Mouse (Mus musculus): ENCODE data around the gene Map2k5. TPM values are rescaled to one million over a fixed set of nuclear protein-coding genes. Genes with fewer than 3 reads are reported as not detected.
A peak's percentile ranks its signal among the peaks of the same experiment; 100 is the strongest.

Gene Map2k5
- total RNA-seq, 2 experiments from 2014 or later = 30.7 to 31.2 TPM

DNA sequence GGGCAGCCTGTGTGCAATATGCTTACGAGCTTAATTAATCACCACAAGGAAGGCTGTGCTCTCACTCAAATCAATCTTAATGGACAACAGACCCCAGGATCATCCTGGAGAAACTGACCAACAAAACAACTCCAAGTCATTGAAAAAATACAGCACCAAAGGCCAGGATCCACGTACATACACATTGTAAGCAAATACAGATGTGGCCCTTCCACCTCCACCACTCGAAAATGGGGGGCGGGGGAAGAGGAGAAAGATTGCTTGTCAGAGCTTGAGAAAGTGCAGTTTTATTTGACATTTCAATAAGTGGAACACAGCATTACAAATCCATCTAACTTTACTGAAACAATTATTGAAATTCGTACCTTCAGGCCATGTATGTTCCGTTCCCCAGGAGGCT is 39.0 kb downstream of the Map2k5 start:
- TF ChIP-seq CTCF (IDR thresholded peaks at IDR 0.05) = no peak
- no peak for DNase-seq (ENCODE audit: extremely low spot score in 1 of 2, low spot score in 2 of 2)
- Histone ChIP-seq H3K4me3 (no peak overlapping the region), H3K27ac (no peak overlapping the region)
- intact Hi-C loops (cut with DNase I) = no loop called here

DNA sequence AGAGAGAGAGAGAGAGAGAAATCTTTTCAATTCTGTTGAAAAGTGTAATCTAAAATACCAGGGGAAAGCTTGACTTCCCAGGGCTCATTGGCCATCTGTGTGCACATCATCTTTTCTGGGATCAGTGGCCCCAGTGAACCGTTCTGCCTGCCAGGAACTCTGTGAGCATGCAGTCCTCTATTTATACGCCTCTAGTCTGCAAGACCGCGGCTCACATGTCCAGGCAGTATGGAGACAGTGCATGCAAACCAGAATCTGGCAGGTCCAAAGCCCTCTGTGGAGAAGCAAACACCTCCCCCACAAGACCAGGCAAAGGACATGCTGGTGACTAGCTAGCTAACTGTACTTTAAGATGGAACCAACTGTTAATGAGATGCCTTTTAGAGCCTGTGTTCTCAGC is 41.9 kb downstream of the Map2k5 start:
- intact Hi-C loops (cut with DNase I) = no loop called here
- no peak for DNase-seq (ENCODE audit: extremely low spot score in 1 of 2, low spot score in 2 of 2)
- Histone ChIP-seq H3K27ac (no peak overlapping the region), H3K4me3 (no peak overlapping the region)
- no peak for TF ChIP-seq CTCF (IDR thresholded peaks at IDR 0.05)

DNA sequence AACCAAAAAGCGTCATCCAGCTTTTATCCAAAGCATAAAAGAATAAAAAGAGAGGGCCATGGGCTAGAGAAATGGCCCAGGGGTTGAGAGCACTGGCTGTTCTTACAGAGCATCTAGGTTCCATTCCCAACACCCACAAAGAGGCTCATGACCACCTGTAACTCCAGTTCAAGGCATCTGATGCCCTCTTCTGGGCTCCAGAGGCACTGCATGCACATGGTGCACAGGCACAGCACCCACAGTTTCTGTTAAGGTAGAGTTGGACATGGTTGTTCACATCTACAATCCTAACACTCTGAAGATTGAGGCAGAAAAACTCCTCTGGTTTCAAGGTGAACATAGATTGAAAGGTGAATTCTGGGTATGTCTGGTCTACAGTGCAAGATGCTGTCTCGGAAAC is 44.6 kb downstream of the Map2k5 start:
- intact Hi-C loops (cut with DNase I) = no loop called here
- H3K4me3 ChIP-seq = no peak overlapping the region
- TF ChIP-seq CTCF (IDR thresholded peaks at IDR 0.05) = peak; percentile 30
- no peak overlapping the region for H3K27ac ChIP-seq
- DNase-seq (ENCODE audit: extremely low spot score in 1 of 2, low spot score in 2 of 2) = no peak

DNA sequence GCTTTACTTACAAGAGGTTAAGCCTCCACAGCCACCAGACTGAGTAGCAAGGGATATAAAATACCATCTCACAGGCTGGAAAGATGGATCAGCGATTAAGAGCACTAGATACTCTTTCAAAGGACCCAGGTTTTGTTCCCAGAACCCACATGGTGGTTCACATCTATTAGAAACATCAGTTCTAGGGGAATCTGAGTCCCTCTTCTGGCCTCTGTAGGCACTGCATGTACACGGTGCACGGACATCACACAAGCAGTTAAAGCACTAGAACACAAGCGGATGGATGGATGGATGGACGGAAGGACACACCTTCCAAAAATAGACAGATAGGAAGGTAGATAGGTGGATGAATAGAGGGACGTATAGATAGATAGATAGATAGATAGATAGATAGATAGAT is 46.5 kb downstream of the Map2k5 start:
- Histone ChIP-seq H3K4me3 (no peak overlapping the region), H3K27ac (no peak overlapping the region)
- intact Hi-C loops (cut with DNase I) = no loop called here
- peak; percentile 3 for TF ChIP-seq CTCF (IDR thresholded peaks at IDR 0.05)
- no peak for DNase-seq (ENCODE audit: extremely low spot score in 1 of 2, low spot score in 2 of 2)

DNA sequence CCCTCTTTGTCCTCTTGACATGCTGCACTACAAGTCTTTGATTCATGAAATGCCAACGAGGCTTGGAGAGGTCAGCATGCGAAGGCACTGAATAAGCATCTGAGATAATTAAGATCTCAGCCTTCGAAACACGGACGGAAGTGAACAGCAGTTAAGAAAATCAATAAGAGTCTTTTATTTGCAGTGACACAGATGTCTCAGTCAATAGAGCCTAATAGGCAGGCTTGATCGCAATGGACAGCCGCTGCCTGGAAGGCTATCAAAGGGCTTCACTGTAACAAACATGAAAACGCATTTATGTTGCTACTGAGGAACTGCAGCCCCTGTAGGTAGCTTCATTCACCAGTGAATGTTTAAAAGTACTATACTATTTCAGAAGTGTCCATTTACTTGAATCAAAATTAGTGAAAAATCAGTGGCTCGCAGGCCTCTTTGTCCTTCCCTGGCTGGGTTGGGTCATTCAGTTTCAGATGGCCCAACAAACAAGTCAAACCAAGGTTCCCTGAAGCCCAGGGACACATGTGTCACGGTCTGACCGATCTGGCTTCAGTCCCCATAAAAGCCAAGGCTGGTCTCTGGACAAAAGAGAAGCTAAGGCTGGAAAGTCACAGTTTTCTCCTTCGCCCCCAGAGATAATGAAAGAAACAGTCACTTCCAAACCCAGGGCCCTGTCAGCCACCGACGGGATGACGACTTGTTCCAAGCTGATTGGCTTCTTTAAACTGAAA is 48.6 kb downstream of the Map2k5 start:
- no peak overlapping the region for H3K27ac ChIP-seq
- no peak overlapping the region for H3K4me3 ChIP-seq
- no peak for TF ChIP-seq CTCF (IDR thresholded peaks at IDR 0.05)
- intact Hi-C loops (cut with DNase I) = no loop called here
- no peak for DNase-seq (ENCODE audit: extremely low spot score in 1 of 2, low spot score in 2 of 2)

DNA sequence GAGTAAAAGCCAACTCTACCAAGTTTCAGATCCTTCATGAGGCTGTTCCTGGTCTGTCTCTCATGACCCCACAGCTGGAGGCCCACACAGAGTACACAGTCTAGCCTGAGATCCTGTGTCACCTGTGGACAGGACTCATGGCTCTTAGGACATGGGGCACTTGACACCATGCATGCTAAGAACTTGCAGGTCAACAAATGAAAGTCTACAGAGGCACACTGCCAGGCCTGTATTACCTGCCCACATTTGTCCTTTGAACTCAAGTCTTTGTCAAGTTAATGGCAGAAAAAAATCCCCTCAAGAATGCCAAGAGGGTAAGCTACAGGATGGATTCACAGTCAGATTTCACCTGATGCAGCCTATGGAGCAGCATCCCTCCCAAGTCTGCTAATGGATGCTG is 62.5 kb downstream of the Map2k5 start:
- no peak for DNase-seq (ENCODE audit: extremely low spot score in 1 of 2, low spot score in 2 of 2)
- no peak overlapping the region for H3K4me3 ChIP-seq
- H3K27ac ChIP-seq = no peak overlapping the region
- no peak for TF ChIP-seq CTCF (IDR thresholded peaks at IDR 0.05)
- intact Hi-C loops (cut with DNase I) = no loop called here

DNA sequence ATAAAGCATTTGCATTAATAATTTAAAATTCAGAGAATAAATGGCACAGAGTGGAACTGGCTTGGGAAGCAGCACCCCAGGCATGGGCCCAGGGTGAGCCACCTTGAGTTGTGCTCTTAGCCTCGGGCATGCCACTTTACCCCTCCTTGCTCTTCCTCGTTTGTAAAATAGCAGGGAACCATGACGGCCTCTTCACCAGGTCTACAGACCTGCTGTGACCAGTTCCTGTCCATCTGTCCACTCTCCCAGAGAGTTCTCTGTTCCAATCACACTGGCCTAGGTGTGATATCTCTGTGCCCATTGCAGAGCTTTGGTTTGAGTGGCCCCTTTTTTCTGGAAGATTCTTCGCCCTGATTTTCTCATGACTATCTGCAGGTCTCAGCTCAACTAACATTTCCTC is 63.6 kb downstream of the Map2k5 start:
- intact Hi-C loops (cut with DNase I) = no loop called here
- no peak for TF ChIP-seq CTCF (IDR thresholded peaks at IDR 0.05)
- H3K27ac ChIP-seq = no peak overlapping the region
- H3K4me3 ChIP-seq = no peak overlapping the region
- DNase-seq (ENCODE audit: extremely low spot score in 1 of 2, low spot score in 2 of 2) = no peak

DNA sequence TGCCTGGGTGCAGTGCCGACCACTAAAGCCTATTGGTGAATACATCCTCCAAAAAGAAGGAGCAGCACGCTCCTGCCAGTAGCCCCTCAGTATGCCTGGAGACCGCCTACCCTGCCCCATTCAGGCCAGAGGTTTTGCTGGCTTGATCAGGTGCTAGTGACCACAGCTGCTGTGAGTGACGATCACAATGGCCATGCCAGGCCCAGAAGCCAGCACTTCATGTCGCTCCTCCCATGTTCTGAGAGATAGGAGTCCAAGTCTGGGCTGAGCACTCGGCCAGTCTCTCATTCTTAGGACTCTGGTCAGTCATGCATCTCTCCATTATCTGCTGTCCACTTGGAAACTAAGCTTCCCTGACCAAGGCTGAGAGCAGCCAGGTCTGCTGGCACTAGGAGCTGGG is 67.7 kb downstream of the Map2k5 start:
- Histone ChIP-seq H3K27ac (no peak overlapping the region), H3K4me3 (no peak overlapping the region)
- no peak for TF ChIP-seq CTCF (IDR thresholded peaks at IDR 0.05)
- intact Hi-C loops (cut with DNase I) = no loop called here
- DNase-seq (ENCODE audit: extremely low spot score in 1 of 2, low spot score in 2 of 2) = no peak

DNA sequence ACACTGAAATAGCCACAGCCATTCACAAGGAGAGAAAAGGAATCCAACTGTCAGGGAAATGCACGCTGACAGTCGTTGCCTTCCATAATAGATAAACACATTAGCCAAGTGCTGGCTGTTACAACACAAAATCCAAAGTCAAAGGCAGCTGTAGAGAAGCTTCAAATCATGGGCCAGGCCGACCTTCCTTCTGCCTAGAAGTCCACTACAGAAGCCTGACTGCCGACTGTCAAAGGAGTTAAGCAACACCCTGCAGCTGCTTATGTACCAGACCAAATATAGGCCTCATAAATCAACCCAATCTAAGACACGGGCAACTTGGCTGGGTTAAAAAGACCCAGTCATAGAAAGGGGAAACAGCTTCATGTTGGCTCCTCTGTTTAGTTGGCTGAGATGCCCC is 68.7 kb downstream of the Map2k5 start:
- Histone ChIP-seq H3K4me3 (no peak overlapping the region), H3K27ac (no peak overlapping the region)
- no peak for DNase-seq (ENCODE audit: extremely low spot score in 1 of 2, low spot score in 2 of 2)
- intact Hi-C loops (cut with DNase I) = no loop called here
- TF ChIP-seq CTCF (IDR thresholded peaks at IDR 0.05) = no peak

DNA sequence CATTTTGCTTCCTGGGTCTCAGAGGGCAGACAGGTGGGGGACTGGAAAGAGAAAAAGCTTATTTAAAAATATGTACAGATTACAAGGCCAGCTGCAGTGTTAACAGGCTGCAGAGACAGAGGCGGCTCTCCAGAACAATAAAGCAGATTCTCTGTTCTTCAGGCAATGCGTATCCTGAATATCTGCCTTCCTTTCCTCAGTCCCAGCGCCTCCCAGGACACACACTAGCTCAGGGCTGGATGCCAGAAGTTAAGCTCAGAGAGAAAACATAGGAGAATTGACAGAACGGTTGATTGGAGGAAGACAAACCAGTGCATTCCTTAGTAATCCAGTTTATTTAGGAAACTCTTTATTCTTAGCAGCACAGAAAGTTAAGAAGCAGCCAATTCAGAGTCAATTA is 69.3 kb downstream of the Map2k5 start:
- intact Hi-C loops (cut with DNase I) = no loop called here
- Histone ChIP-seq H3K4me3 (no peak overlapping the region), H3K27ac (no peak overlapping the region)
- no peak for DNase-seq (ENCODE audit: extremely low spot score in 1 of 2, low spot score in 2 of 2)
- TF ChIP-seq CTCF (IDR thresholded peaks at IDR 0.05) = no peak

DNA sequence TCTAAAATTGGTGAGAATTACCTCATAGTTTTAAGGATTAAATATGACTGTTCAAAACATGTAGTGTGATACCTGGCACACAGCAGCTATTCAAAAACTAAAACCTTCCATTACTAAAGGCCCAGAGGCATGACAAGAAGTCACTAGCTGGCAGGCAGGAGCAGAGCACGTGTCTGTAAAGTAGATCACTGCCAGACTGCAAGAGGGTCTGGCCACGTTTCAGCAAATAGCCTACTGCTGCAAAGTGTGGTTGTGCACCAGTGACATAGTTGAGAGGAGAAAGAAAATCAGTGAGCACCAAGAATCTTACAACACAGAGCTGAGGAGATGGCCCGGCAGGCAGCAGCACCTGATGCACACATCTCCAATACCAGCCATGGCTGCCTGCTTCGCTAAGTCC is 75.2 kb downstream of the Map2k5 start:
- no peak for TF ChIP-seq CTCF (IDR thresholded peaks at IDR 0.05)
- H3K4me3 ChIP-seq = no peak overlapping the region
- DNase-seq (ENCODE audit: extremely low spot score in 1 of 2, low spot score in 2 of 2) = no peak
- no peak overlapping the region for H3K27ac ChIP-seq
- intact Hi-C loops (cut with DNase I) = no loop called here

DNA sequence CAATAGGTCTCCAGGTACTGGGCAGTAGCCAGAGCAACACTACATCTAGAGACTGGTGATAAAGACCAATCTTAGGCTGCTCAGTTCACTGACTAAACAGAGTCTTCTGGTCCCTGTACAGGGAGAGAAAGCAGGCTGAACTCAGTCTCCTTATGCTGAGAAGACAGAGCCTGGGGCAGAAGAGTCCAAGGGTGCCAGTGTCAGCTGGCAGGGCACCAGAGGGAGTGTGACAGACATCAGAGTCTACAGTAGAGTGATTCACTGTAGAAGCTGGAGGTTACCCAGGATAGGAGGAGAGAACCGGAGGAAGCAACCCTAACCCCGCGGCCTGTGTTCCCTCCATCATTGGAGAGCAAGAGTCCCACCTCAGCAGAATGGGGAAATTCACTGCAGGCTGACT is 79.0 kb downstream of the Map2k5 start:
- intact Hi-C loops (cut with DNase I) = no loop called here
- Histone ChIP-seq H3K4me3 (no peak overlapping the region), H3K27ac (no peak overlapping the region)
- DNase-seq (ENCODE audit: extremely low spot score in 1 of 2, low spot score in 2 of 2) = no peak
- no peak for TF ChIP-seq CTCF (IDR thresholded peaks at IDR 0.05)

DNA sequence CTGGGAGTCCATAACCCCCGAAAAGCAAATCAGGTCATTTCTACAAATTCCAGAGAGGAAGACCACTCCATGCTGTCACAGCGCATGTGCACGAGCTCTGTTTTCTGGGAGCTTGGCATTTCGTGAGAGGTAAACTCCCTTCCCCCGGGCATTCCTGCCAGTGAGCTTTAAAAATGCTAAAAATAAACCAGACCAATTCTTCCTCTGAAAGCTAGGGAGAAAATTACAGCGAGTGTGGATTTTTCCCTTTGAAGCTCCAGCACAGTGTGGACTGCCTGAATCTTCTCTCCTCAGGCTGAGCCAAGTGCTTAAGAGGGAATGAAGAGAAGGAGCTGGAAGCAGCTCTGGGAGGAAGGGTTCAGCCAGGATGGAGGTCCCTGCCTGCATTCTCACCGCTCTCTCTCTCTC is 82.1 kb downstream of the Map2k5 start:
- TF ChIP-seq CTCF (IDR thresholded peaks at IDR 0.05) = peak; percentile 7; the same call in 1 of the 2 replicates
- DNase-seq (ENCODE audit: extremely low spot score in 1 of 2, low spot score in 2 of 2) = peak; percentile 31 to 45
- H3K4me3 ChIP-seq = peak overlapping the region; percentile 33
- peak overlapping the region; percentile 79 for H3K27ac ChIP-seq
- intact Hi-C loops (cut with DNase I) = no loop called here

Measured in left cerebral cortex, adult 2 months (tissue).